Mouse (Mus musculus): ENCODE measurements at regions not wholly inside any gene's neighbourhood (a gene's known extent, or its start where the extent isn't known, plus 50 kb on each side); places are given as distances from the start of the nearest gene placed in this dataset.

- TF ChIP-seq SRF (IDR thresholded peaks at IDR 0.05; ENCODE audit: control insufficient read depth, insufficient read length, low read depth), result no peak
- no peak for TF ChIP-seq MAX (IDR thresholded peaks at IDR 0.05; ENCODE audit: low read depth)
- TF ChIP-seq POLR2A (IDR thresholded peaks at IDR 0.05; ENCODE audit: insufficient read length, low read depth), result no peak
- TF ChIP-seq MYOG (IDR thresholded peaks at IDR 0.05; ENCODE audit: control insufficient read depth in 1 of 3, insufficient read depth in 1 of 3, insufficient read length in 2 of 3, low read depth in 2 of 3), result no peak
- no peak for TF ChIP-seq E2F4 (IDR thresholded peaks at IDR 0.05; ENCODE audit: insufficient read depth)
- no peak for TF ChIP-seq TCF12 (IDR thresholded peaks at IDR 0.05; ENCODE audit: insufficient read depth, poor library complexity, severe bottlenecking)
- TF ChIP-seq MYOD1 (IDR thresholded peaks at IDR 0.05; ENCODE audit: control insufficient read depth in 1 of 3, insufficient read length in 2 of 3, low read depth in 2 of 3), result no peak
- no peak for TF ChIP-seq POLR2AphosphoS2 (IDR thresholded peaks at IDR 0.05; ENCODE audit: insufficient read length, low read depth)
- TF ChIP-seq USF1 (IDR thresholded peaks at IDR 0.05; ENCODE audit: low read depth), result no peak
- no peak for TF ChIP-seq REST (IDR thresholded peaks at IDR 0.05; ENCODE audit: insufficient read depth, insufficient read length)
- TF ChIP-seq CEBPB (IDR thresholded peaks at IDR 0.05; ENCODE audit: insufficient read depth, poor library complexity, severe bottlenecking), result no peak
- TF ChIP-seq TCF3 (IDR thresholded peaks at IDR 0.05; ENCODE audit: insufficient read length, low read depth), result no peak
Observed at GRCm38 (mm10) chr5:116789859-116790258, 198.2 kb upstream of the Srrm4 start.

All from myocyte (in vitro differentiated cells).